Mouse (Mus musculus) heart, postnatal 25 days (tissue): ENCODE data around the gene Osgin1. TPM values are rescaled to one million over a fixed set of nuclear protein-coding genes. Genes with fewer than 3 reads are reported as not detected.

Source experiments
- DNase-seq: peaks from one replicate; pipeline ENCODE4 v3.0.0; 2022; ENCODE audit warnings: low spot score
- intact Hi-C: fragments of 180-260 bp; cut with DNase I; formaldehyde crosslinking; loops from one replicate; pipeline ENCODE4 v1.15.1; 2025
- total RNA-seq, 2 experiments: library from RNA; stranded (reverse); gene quantifications; 2 replicates each; pipeline ENCODE4 v1.2.3; 2021

Gene Osgin1
- total RNA-seq, result 1 to 10 TPM; 3.1 to 5.5 TPM

GRCm38 (mm10) chr8:119433582-119434174 is at the start of gene Osgin1:
Gene Osgin1 (plus strand): TSS chr8:119434124.
- no peak for DNase-seq
- intact Hi-C loops, result no loop called here

- no peak for DNase-seq
- intact Hi-C loops, result loop anchor here (2.0 kb wide), 2 partner anchors 74 to 160 kb away; no protein-coding TSS in a partner anchor
Observed at GRCm38 (mm10) chr8:119384478-119384877, 49.4 kb upstream of the Osgin1 start.

- DNase-seq, result no peak
- intact Hi-C loops, result loop anchor here (2.0 kb wide), 2 partner anchors 75 to 161 kb away; no protein-coding TSS in a partner anchor
Observed at GRCm38 (mm10) chr8:119385854-119386253, 48.1 kb upstream of the Osgin1 start.

- intact Hi-C loops, result no loop called here
- DNase-seq, result no peak
Observed at GRCm38 (mm10) chr8:119386988-119387387, 46.9 kb upstream of the Osgin1 start.

- intact Hi-C loops, result loop anchor here (5.0 kb wide), 1 partner anchor 52 kb away; the partner anchor contains the start of gene Hsbp1
- no peak for DNase-seq
Observed at GRCm38 (mm10) chr8:119394097-119394496, 39.8 kb upstream of the Osgin1 start.

- intact Hi-C loops, result loop anchor here (5.0 kb wide), 1 partner anchor 52 kb away; the partner anchor contains the start of gene Hsbp1
- peak; percentile 90 for DNase-seq
Observed at GRCm38 (mm10) chr8:119394524-119395026, 39.3 kb upstream of the Osgin1 start, which contains the start of gene Mlycd. Gene Mlycd (plus strand): TSS chr8:119394878.

GRCm38 (mm10) chr8:119395072-119395950 is 38.6 kb upstream of the Osgin1 start:
- intact Hi-C loops, result no loop called here
- no peak for DNase-seq

- intact Hi-C loops, result no loop called here
- DNase-seq, result no peak
Observed at GRCm38 (mm10) chr8:119398558-119398957, 35.4 kb upstream of the Osgin1 start.

GRCm38 (mm10) chr8:119399255-119399654 is 34.7 kb upstream of the Osgin1 start:
- intact Hi-C loops, result no loop called here

GRCm38 (mm10) chr8:119400122-119400671 is 33.7 kb upstream of the Osgin1 start:
- no peak for DNase-seq
- intact Hi-C loops, result no loop called here

More at GRCm38 (mm10) chr8:119399255-119399654, 34.7 kb upstream of the Osgin1 start:
- DNase-seq, result no peak

- DNase-seq, result no peak
- intact Hi-C loops, result no loop called here
Observed at GRCm38 (mm10) chr8:119400904-119401303, 33.0 kb upstream of the Osgin1 start.

- intact Hi-C loops, result no loop called here
- no peak for DNase-seq
Observed at GRCm38 (mm10) chr8:119403912-119404311, 30.0 kb upstream of the Osgin1 start.

- DNase-seq, result no peak
- intact Hi-C loops, result no loop called here
Observed at GRCm38 (mm10) chr8:119404648-119405047, 29.3 kb upstream of the Osgin1 start.

GRCm38 (mm10) chr8:119408311-119408710 is 25.6 kb upstream of the Osgin1 start:
- intact Hi-C loops, result no loop called here
- no peak for DNase-seq

GRCm38 (mm10) chr8:119412037-119412734 is 21.7 kb upstream of the Osgin1 start:
- DNase-seq, result no peak
- intact Hi-C loops, result loop anchor here (1.0 to 2.0 kb wide), 3 partner anchors 27 to 193 kb away; partner anchors contain the start of gene Taf1c

GRCm38 (mm10) chr8:119412735-119413498 is 21.0 kb upstream of the Osgin1 start:
- intact Hi-C loops, result loop anchor here (1.0 to 2.0 kb wide), 3 partner anchors 26 to 192 kb away; partner anchors contain the start of gene Taf1c

GRCm38 (mm10) chr8:119413605-119414004 is 20.3 kb upstream of the Osgin1 start:
- DNase-seq, result no peak
- intact Hi-C loops, result loop anchor here (2.0 kb wide), 1 partner anchor 191 kb away; the partner anchor contains the start of gene Taf1c

More at GRCm38 (mm10) chr8:119412735-119413498, 21.0 kb upstream of the Osgin1 start:
- no peak for DNase-seq

- intact Hi-C loops, result no loop called here
Observed at GRCm38 (mm10) chr8:119420318-119420717, 13.6 kb upstream of the Osgin1 start.

More at GRCm38 (mm10) chr8:119420318-119420717, 13.6 kb upstream of the Osgin1 start:
- DNase-seq, result no peak
